Mouse (Mus musculus): ENCODE measurements around the gene Nrp2.

Nrp2 gene

DNA sequence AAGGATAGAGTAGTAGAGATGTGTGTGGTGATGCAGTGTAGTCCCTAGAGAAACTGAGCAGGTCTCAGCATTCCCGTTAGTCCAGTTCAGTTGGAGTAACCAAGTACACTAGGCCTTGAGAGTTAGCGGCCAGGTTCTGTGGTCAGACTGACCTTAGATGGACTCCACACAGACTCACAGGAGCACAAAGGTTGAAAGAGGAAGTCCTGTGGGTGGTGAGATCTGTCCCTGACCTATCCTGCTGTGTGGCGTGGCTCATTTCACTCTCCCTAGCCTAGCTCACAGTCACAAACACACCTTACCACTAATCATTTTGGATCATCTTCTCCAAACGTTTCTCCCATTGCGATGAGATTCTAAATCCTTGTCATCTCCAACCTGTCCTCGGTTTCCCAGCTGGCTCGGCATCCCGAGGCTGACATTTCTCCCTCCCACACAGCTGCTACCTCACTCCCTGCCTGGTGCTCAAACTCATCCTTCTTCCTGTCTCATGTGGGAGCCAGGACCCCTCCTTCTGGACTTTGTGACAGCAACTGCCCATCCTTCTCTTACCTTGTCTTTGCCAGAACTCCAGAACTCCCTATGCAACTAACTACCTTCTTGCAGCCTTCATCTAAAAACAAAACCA is 106.6 kb downstream of the Nrp2 start:
- in situ Hi-C loops (cut with MboI; ENCODE audit: low sequenced_read_pairs): no loop called here

DNA sequence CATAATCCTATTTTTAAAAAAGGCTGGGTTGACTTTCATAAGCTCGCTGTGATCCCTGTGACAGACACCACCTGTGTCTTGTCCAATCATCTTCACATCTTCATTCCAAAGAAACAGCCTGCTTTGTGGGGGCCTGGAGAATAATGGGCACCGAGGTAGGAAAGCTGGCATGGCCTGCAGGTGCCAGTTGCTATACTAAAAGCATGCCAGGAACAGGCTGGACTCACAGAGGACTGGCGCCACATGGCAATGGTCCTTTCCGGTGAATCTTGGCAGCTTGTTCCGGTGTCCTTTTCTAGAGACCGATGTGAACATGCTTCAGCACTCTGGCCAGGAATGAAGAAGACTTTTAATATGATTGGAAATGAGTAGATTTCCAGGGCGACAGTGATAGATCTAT is 108.1 kb downstream of the Nrp2 start:
- in situ Hi-C loops (cut with MboI; ENCODE audit: low sequenced_read_pairs): no loop called here

DNA sequence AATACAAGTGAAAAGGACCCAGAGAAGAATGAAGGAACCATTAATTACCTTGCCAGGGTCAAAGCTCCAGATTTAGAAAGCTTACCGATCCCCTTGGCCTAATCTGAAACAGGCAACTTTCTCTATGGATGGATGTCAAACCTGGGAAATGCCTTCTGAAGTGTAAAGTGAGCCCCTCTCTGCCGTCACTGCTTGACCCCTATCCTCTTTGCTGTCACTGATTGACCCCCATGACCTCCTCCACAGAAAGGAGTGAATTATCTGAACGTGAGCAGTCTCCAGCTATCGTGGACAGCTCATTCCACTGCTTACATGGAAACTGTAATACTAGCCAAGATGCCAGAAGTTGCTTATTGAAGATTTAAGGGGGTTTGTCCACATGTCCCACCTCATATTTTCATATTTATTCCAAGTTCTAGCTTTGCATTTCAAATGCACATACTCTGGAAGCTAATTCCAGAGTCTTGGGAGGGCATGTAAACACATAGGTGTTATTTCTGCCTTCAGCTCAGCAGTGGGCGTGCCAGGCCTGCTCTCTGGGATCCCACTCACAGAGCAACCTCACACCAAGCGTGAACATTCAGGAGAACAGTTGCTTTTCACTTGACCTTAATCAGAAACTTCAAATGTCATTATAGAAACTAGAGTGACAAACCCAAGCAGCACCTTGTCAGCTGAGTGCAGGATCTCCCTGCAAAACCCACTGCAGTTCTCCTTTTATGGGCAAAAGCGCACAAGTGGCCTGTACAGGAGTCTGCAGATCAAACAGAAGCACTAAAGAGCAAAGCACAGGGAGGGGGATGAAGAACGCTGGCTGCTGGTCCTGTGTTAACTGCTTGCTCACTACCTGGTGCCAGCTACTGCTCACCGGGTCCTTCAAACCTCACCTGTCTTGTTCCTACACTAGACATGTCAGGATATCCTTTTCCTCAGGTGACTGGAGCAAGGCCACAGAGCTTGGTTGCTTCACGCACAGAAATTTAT is 109.9 kb downstream of the Nrp2 start:
- in situ Hi-C loops (cut with MboI; ENCODE audit: low sequenced_read_pairs): no loop called here

DNA sequence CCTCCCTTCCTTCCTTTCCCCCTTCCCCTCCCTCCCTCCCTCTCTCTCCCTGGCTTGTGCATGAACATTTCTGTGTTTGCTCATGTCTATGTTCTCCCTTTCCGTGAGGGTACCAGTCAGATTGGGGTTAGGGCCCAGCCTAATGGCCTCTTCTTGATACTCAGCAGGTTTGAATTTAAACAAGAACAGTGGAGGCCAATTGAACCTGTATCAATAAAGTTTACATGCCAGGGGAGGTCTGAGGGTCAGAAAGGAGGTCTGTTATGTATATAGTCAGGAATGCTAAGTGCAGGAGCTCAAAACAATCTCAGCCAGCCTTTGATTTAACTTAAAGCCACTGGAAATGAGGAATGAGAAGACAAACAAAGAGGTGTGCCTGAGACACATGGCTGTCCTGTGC is 110.9 kb downstream of the Nrp2 start:
- in situ Hi-C loops (cut with MboI; ENCODE audit: low sequenced_read_pairs): no loop called here

DNA sequence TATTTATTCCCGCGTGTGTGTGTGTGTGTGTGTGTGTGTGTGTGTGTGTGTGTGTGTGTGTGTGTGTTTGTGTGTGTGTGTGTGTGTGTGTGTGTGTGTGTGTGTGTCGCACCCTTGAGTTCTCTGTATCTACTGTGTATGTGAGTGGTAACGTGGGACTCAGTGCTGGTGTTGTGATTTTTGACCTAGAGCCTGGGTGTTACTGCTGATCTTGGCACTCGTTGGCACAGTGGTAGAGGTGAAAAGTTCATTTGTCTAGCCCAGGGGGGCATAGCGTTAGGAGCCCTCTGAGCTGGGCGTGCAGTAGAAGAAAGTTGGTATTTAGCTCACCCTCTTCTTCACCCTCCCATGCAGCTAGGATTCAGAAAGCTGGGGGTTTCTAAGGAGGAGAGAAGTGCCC is 114.5 kb downstream of the Nrp2 start:
- in situ Hi-C loops (cut with MboI; ENCODE audit: low sequenced_read_pairs): no loop called here

DNA sequence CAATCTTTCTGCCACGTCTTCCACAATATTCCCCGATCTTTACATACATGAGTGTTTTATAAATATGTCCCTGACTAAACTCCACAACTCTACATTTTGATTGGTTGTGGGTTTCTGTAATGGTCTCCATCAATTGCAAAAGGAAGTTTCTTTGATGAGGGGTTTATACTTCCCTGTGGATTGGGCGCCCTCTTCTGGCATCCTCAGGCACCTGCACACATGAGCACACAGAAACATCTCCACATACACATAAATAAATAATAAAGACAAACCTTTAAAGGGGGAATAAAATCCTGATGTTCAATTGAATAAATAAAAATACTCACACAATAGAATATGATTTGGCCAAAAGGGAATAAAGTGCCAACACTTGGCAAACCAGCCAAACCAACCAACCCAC is 117.1 kb downstream of the Nrp2 start:
- in situ Hi-C loops (cut with MboI; ENCODE audit: low sequenced_read_pairs): no loop called here

DNA sequence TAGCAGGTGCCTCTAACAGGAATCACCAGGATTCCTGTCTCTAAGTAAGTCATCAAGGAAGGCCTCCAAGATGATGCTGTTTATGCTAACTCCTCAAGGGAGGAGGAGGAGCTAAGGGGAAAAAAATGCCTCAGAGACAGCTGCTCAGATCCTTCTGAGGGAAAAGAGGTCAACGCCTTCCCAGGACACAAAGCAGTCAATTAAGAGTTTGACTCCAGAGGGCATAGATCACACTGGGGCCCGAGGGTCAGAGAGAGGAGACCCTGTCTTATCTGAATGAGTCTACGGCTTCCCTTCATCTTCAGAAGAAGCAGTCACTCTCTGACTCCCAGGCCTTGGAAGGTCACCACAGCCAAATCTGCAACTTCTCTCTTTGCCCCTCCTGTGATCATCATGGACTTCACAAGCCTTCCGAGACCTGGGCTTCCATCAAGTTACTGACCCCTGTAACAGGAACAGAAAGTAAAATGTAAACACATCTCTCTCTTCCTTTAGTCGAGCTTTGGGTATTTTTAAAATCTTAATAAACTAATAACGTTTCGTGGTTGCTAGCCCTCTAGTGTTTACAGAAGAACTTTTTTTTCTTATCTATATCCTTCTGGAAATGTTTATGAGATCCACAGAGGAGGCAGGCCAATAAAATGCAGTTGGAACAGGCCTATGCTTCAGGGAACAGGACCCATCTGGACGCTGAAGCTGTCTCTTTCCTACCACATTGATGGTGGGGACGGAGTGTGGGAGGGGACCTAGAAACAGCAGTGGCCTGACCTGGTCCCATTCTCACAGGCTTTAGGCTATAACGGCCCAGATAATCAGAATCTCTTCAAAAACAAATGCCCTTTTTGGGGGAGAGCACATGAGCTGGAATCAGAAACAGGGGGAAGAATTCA is 118.7 kb downstream of the Nrp2 start:
- in situ Hi-C loops (cut with MboI; ENCODE audit: low sequenced_read_pairs): no loop called here

DNA sequence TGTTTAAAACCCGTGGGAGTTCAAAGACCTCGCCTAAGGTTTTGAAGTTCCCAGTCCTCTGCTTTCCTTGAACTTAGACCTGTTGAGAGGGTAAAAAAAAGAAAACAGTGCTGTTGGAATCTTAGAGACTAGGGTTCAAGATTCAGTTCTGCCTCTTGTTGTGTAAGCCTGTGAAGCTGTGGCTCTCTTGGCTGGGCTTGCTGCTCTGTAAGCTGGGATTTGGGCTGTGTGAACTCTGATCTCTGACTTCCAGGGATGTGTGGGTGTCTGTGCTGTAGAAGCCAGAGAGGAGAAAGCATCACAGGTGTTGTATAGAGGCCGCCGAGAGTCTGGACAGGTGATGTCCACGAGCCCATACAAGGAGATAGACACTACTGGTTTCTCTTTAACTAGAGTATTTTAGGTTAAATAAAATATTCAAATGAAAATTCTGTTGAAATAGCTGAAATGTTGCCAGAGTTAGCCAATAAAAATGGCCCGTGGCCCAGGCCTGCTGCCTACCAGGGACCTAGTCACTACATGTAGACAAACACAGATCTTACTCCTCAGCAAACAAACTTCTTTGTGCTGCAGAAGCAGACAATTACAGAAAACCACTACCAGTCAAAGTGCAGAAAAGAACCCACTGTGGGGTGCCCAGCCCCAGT is 120.6 kb downstream of the Nrp2 start:
- in situ Hi-C loops (cut with MboI; ENCODE audit: low sequenced_read_pairs): no loop called here

DNA sequence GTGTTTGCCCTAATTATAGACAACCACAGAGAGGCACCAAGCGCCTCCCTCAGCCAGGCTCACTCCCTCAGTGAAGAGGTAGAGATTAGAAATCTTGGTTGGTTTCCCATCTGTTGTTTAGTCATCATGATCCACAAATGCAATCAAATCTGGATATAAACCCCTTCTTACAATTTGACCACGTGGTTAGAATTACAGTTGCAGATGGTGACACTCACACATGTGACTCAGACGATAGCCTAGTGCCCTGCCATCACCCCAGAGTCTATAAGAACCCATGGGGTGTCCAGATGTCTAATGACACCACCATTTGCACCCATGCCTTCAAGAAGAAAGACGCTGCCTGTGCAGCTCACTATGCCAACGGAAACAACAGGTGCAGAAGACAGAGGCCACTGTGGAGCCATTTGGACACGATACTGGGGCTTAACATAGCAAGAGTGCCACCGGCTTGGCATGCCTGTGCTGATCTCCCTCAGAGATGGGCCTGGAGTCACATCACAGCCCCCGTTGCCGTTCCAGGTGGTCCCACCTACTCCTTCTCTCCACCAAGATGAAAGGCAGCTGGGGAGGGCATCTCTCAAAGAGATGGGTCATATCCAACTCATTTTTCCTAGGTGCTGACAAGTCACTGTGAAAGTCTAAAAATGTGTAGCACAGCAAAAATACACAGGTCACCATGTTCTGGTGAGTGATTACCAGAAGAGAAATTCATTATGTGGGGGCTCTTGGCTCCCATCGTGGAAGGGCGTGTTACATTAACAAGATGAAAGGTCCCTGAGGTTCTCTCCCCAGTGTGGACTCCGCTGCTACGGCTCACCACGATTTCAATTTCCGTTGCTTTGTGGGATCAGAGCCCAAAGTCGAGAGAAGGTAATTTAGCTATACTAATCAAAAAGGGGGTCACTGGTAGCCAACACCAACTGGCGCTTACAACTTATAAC is 123.0 kb downstream of the Nrp2 start:
- in situ Hi-C loops (cut with MboI; ENCODE audit: low sequenced_read_pairs): no loop called here

DNA sequence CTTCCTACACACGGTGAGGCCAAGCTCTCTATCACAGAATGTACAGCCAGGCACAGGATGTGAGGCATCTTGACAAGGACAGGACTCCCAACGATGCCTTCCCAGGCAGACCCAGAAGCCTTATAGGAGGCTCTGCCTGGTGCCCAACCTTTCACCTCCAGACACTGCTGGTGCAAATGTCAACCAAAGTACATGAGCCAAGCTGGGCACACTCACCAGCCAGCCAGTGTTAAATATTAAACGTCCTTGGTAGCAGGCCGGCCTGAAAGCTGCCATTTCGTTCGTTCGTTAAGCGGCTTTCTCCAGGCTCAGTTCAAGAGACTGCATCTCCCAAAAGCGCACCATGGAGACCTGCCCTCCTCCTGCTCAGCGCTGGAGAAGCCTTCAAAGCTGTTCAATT is 124.2 kb downstream of the Nrp2 start:
- in situ Hi-C loops (cut with MboI; ENCODE audit: low sequenced_read_pairs): no loop called here

DNA sequence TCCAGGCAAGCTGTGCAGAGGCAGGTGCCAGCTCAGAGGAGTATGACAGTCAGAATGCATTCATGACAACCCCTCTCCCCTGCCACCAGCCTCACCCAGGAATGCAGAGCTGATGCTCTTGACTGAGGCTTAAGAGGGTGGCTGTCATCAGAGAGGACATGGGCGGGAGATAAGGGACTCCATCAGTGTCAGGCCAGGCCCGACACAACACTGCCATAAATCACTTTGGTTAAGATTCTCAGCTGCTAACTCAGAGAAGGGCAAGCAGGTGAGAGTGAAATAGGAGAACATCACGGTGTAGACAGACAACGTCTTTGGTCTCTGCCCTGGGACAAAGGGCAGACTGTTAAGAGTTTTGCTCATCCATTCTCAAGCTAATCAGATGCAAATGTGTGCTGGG is 125.1 kb downstream of the Nrp2 start:
- in situ Hi-C loops (cut with MboI; ENCODE audit: low sequenced_read_pairs): no loop called here

DNA sequence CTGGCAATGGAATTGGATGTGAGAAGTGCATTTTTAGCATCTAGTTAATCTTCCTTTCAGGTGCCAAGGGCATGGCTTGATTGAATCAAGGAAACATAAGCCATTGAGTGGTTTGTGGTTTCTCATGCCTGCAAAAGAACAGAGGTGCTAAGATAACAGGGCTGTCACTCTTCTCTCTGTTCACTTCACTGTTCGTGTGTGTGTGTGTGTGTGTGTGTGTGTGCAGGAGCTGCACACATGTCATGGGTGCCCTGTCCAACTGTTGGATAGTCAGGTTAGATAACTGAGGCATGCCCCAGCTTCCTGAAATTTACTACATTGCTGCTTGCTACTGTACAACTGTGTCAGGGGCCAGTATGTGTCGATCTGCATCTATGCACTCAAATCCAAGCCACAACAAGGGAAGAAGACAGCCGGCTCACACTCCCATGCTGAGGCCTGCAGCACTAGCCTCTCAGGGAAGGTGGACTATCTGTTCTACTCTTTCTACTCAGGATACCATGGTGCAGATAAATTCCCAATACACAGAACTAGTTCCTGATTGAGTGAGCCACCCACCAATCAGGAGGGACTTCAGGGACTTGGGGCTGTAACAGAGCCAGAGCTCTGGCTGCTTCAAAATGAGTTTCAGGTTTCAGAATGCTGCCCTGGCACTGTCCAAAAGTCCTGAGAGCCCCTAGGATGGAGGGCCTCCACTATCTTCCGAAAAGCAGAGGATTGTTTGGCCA is 126.8 kb downstream of the Nrp2 start:
- in situ Hi-C loops (cut with MboI; ENCODE audit: low sequenced_read_pairs): no loop called here

DNA sequence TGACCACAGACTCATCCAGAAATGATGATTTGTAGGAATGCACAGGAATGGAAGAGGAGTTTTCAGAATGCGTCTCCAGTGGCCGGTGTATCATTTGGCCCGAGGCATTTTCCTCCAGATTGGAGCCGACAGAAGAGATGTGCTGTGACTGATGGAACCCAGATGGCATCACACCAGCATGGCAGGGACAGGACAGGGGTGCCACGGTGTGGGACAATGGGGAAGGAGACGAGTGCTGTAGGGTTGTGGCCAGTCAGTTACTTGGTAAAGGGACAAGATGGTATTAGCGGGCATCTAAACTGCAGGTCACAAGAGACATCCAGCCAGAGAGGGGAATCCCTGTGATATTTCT is 127.3 kb downstream of the Nrp2 start:
- in situ Hi-C loops (cut with MboI; ENCODE audit: low sequenced_read_pairs): no loop called here

DNA sequence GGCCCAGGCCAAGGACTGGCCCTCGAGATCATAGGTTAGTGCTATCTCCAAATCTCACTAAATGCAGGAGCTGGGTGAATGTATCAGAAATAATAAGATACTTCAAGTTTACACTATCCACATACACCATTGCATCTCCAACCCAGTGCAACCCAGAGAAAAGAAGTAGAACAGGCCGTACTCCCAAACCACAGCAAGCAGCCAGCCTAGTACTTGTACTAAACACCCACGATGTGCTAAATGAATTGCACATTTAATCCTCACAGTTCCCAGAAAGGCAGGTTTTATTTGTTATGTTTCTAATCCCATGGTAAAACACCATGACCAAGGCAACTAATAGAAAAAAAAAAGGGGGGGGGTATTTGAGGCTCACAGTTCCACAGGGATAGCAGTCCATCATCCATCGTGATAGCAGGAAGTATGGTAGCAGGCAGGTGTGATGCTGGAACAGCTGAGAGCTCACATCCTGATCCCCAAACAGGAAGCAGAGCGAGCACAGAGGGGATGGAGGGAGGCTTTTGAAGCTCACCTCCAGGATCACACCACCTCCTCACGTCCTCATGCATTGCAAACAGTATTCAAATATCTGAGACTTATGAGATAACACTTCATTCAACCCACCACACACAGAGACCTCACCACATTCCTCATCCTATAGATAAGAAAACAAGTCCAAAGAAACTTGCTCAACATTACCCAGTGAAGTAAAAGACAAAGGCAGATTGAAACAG is 128.8 kb downstream of the Nrp2 start:
- in situ Hi-C loops (cut with MboI; ENCODE audit: low sequenced_read_pairs): no loop called here

DNA sequence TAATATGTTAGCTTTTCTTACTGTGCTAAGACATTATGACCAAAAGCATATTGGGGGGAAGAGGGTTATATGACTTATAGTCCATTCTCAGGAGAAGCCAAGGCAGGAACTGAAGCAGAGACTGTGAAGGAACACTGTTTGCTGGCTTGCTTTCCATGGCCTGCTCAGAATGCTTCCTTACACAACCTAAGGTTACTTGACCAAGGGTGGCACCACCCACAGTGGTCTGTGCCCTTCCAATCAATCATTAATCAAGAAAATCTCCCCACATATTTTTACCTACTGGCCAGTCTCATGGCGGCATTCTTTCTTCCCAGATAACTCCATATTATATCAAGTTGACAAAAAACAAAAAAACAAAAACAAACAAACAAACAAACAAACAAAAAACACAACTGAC is 130.3 kb downstream of the Nrp2 start:
- in situ Hi-C loops (cut with MboI; ENCODE audit: low sequenced_read_pairs): no loop called here

DNA sequence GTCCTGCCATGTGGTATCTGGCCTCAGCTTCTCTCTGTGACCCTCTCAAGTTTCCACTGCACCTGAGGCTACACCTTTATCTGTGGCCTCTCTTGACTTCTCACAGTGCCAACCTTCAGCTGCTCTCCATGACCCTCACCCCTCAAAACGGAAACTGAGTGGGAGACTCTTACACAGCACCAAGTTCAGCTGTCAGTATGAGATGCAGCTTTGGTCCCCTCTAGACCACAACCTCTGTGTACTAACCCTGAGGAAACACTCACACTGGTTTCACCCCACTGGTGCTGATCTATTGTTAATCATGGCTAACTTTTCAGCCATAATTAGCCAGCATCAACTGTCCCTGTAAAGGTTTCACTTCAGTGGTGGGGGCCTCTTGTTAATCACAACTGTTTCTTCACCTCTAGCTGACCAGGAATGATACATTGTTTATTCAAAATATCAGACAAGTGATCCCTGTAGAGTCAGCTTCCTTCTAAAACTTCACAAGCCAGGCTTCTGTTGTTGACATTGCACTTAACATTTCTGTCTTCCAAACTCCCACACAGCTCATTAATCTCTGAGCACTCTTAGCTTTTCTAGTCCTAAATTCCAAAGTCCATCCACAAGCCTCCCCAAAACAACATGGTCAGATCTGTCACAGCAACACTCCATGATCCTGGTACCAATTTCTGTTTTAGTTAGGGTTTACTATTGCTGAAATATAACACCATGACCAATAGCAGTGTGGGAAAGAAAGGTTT is 131.5 kb downstream of the Nrp2 start:
- in situ Hi-C loops (cut with MboI; ENCODE audit: low sequenced_read_pairs): no loop called here

DNA sequence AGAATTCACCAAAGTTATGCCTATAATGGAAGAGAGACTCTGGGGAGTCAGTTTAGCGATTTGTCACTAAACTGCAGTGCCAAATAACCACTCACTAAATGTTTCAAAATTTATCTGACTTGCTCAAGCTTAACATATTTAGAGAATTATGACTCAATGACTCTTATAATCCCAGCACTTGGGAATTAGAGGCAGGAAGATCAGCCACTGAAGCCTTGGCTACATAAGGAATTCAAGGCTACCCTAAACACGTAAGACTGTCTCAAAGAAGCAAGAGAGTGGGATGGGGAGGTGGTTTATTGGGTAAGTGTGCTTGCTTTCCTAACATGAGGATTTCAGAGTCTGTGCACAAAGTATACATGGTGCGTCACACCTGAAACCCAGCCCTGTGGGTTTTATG is 135.0 kb downstream of the Nrp2 start:
- in situ Hi-C loops (cut with MboI; ENCODE audit: low sequenced_read_pairs): no loop called here

DNA sequence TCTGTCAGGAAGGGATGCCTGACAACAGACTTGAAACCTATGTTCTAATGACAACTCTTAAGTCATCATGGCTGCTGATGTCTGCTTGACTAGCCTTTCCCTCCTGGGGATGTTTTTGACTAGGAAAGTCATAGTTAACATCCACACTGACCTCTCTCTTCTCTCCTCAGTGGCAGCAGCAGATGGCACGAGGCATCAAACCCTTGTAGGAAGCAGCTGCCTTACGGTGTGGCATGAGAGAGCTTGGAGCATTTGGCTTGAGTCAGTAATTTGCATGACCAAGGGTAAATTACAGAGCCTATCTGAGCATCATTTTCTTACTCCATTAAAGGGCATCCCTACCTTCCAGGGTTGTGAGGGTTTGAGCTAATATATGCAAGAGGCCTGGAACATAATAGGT is 135.5 kb downstream of the Nrp2 start:
- in situ Hi-C loops (cut with MboI; ENCODE audit: low sequenced_read_pairs): no loop called here

All from CH12F3 (cell line).